In the genomic region with DNA sequence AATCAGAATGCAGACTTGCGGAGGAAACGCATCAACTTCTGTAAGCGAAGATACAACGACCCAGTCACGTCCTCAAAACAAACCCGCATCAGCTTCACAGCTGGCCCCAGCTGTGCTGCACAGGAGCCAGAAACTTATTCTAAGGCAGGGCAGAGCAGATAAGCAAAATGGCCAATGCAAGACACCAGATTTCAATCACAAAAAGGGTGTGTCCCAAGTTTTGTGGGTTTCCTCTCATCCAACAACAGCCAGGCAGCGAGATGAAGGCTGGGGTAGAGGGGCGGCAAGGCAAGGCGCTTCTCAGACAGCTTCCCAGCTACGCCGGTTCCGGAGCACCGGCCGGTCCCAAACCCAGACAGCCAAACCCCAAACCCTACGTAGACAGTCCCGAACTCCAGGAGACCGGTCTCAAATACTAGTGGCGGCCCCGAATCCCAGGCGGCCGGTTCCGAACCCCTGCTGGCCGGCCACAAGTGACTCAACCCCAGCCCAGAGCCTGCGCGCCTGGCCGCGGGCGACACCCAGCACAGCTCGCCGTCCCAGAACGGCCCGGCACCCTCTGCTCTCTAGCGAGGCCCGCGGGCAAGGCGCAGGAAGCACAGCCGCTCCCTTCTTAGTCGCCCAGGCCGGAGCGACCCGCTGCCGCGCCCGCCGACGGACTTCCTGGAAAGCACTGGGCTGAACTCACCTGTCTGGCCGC, we compare ENCODE assay signal across 8 mouse cellular contexts. TPM values are rescaled to one million over a fixed set of nuclear protein-coding genes. Genes with fewer than 3 reads are reported as not detected.
DNase-seq lines count a peak whose midpoint lies in the region; ATAC-seq and TF ChIP-seq lines count a peak whose summit lies in the region.

No protein-coding gene starts in this region.

- under 1% methylated on average over 47 of the region's 47 CpGs for WGBS in thymus, adult 2 months
- 0% methylated on average over 47 of the region's 47 CpGs for WGBS in embryonic facial prominence, embryonic 11.5 days
- under 1% methylated on average over 47 of the region's 47 CpGs for WGBS in heart, postnatal 0 days
- WGBS in stomach, postnatal 0 days = under 1% methylated on average over 47 of the region's 47 CpGs

- H3K4me2 ChIP-seq in embryonic facial prominence, embryonic 11.5 days (ENCODE audit: low read depth, low read length) = peak overlapping the region; percentile 81
- H3K4me2 ChIP-seq in heart, postnatal 0 days (ENCODE audit: low read depth, low read length) = peak overlapping the region; percentile 68
- H3K4me2 ChIP-seq in stomach, postnatal 0 days (replicated peaks; ENCODE audit: low read depth) = peak overlapping the region; percentile 67

- no peaks in the 10 kb centered on the region for H3K9me3 ChIP-seq in embryonic facial prominence, embryonic 11.5 days (replicated peaks; ENCODE audit: control insufficient read depth, low read length)
- H3K9me3 ChIP-seq in heart, postnatal 0 days (replicated peaks; ENCODE audit: control insufficient read depth, low read length) = no peaks in the 10 kb centered on the region
- H3K9me3 ChIP-seq in megakaryocyte, embryonic 14.5 days = no peaks in the 10 kb centered on the region
- H3K9me3 ChIP-seq in stomach, postnatal 0 days (ENCODE audit: control insufficient read depth, low read length) = no peaks in the 10 kb centered on the region

- peak; percentile 95 for ATAC-seq in embryonic facial prominence, embryonic 11.5 days (replicated peaks; ENCODE audit: insufficient number of reproducible peaks, low FRiP score, low TSS enrichment, low read depth)
- ATAC-seq in heart, postnatal 0 days (ENCODE audit: insufficient read depth, low read depth) = peak; percentile 82
- peak; percentile 91 for ATAC-seq in stomach, postnatal 0 days (ENCODE audit: low FRiP score, low TSS enrichment)

- no peak for TF ChIP-seq POLR2A in thymus, adult 2 months (IDR thresholded peaks at IDR 0.05; ENCODE audit: control insufficient read depth, extremely low read depth, insufficient read depth, low read length, poor library complexity)

- H3K4me3 ChIP-seq in thymus, adult 2 months (ENCODE audit: control insufficient read depth, insufficient read depth, low read length) = peak overlapping the region; percentile 82
- H3K4me3 ChIP-seq in embryonic facial prominence, embryonic 11.5 days (ENCODE audit: low read depth, low read length) = peak overlapping the region; percentile 87
- peak overlapping the region; percentile 90 for H3K4me3 ChIP-seq in heart, postnatal 0 days (ENCODE audit: low read depth, low read length)
- peak overlapping the region; percentile 96 for H3K4me3 ChIP-seq in megakaryocyte, embryonic 14.5 days (replicated peaks)
- H3K4me3 ChIP-seq in stomach, postnatal 0 days (ENCODE audit: low read depth, low read length) = peak overlapping the region; percentile 86

- H3K4me1 ChIP-seq in thymus, adult 2 months (replicated peaks; ENCODE audit: control insufficient read depth, insufficient read depth, low read length) = peaks cover 3% of the 10 kb centered on the region; the same call in 1 of the 2 replicates
- H3K4me1 ChIP-seq in embryonic facial prominence, embryonic 11.5 days (ENCODE audit: control insufficient read depth, insufficient read depth, low read length) = no peaks in the 10 kb centered on the region
- H3K4me1 ChIP-seq in heart, postnatal 0 days (ENCODE audit: control insufficient read depth, insufficient read depth) = peaks cover 10% of the 10 kb centered on the region
- peaks cover 66% of the 10 kb centered on the region for H3K4me1 ChIP-seq in megakaryocyte, embryonic 14.5 days
- peaks cover 3% of the 10 kb centered on the region; the same call in 1 of the 2 replicates for H3K4me1 ChIP-seq in stomach, postnatal 0 days (replicated peaks; ENCODE audit: control insufficient read depth, insufficient read depth)

- DNase-seq in thymus, adult 2 months = no peak
- DNase-seq in thymus, postnatal 36 days = no peak
- DNase-seq in embryonic facial prominence, embryonic 11.5 days (ENCODE audit: low spot score) = peak; percentile 39
- no peak for DNase-seq in heart, postnatal 0 days (ENCODE audit: low spot score)
- peak; percentile 44 to 49 for DNase-seq in kidney, postnatal 36 days
- no peak for DNase-seq in stomach, postnatal 0 days (ENCODE audit: low spot score)
- DNase-seq in Muller cell, postnatal 12 days (ENCODE audit: inconsistent ontology term) = no peak

- H3K27me3 ChIP-seq in thymus, adult 2 months (ENCODE audit: control insufficient read depth, insufficient read depth, low read length) = no peaks in the 10 kb centered on the region
- H3K27me3 ChIP-seq in embryonic facial prominence, embryonic 11.5 days (ENCODE audit: control insufficient read depth, insufficient read depth, low read length) = no peaks in the 10 kb centered on the region
- H3K27me3 ChIP-seq in heart, postnatal 0 days (ENCODE audit: control insufficient read depth, insufficient read depth, low read length) = no peaks in the 10 kb centered on the region
- peaks cover 3% of the 10 kb centered on the region for H3K27me3 ChIP-seq in megakaryocyte, embryonic 14.5 days (replicated peaks)
- no peaks in the 10 kb centered on the region for H3K27me3 ChIP-seq in stomach, postnatal 0 days (ENCODE audit: control insufficient read depth, insufficient read depth, low read length)

- no peak overlapping the region for H3K27ac ChIP-seq in thymus, adult 2 months (ENCODE audit: control insufficient read depth, insufficient read depth, low read length)
- H3K27ac ChIP-seq in embryonic facial prominence, embryonic 11.5 days (replicated peaks; ENCODE audit: low read depth, low read length) = peak overlapping the region; percentile 72
- H3K27ac ChIP-seq in heart, postnatal 0 days (ENCODE audit: low read depth) = peak overlapping the region; percentile 92
- H3K27ac ChIP-seq in stomach, postnatal 0 days (replicated peaks) = peak overlapping the region; percentile 97

- H3K9ac ChIP-seq in embryonic facial prominence, embryonic 11.5 days (replicated peaks; ENCODE audit: low read length) = peak overlapping the region; percentile 82
- peak overlapping the region; percentile 88 for H3K9ac ChIP-seq in heart, postnatal 0 days (replicated peaks; ENCODE audit: low read depth, low read length)
- H3K9ac ChIP-seq in stomach, postnatal 0 days (ENCODE audit: low read length) = peak overlapping the region; percentile 90

- H3K36me3 ChIP-seq in thymus, adult 2 months (ENCODE audit: control insufficient read depth, insufficient read depth, low read length) = no peaks in the 10 kb centered on the region
- H3K36me3 ChIP-seq in embryonic facial prominence, embryonic 11.5 days (replicated peaks; ENCODE audit: control insufficient read depth, insufficient read depth, low read depth, low read length) = no peaks in the 10 kb centered on the region
- no peaks in the 10 kb centered on the region for H3K36me3 ChIP-seq in heart, postnatal 0 days (replicated peaks; ENCODE audit: control insufficient read depth, insufficient read depth, low read length)
- H3K36me3 ChIP-seq in megakaryocyte, embryonic 14.5 days (replicated peaks; ENCODE audit: low read length) = peaks cover 16% of the 10 kb centered on the region
- no peaks in the 10 kb centered on the region for H3K36me3 ChIP-seq in stomach, postnatal 0 days (ENCODE audit: control insufficient read depth, insufficient read depth, low read length)

- no peak for TF ChIP-seq EP300 in heart, postnatal 0 days (IDR thresholded peaks at IDR 0.05; ENCODE audit: low read depth)
- TF ChIP-seq EP300 in stomach, postnatal 0 days (optimal IDR thresholded peaks at IDR 0.05) = no peak

- no peak; the same call in 1 of the 2 replicates for TF ChIP-seq CTCF in thymus, adult 2 months (IDR thresholded peaks at IDR 0.05; ENCODE audit: borderline replicate concordance, control insufficient read depth, extremely low read depth, insufficient read depth, low read length, poor library complexity)
- no peak for TF ChIP-seq CTCF in heart, postnatal 0 days (IDR thresholded peaks at IDR 0.05; ENCODE audit: low read depth)
- TF ChIP-seq CTCF in stomach, postnatal 0 days (IDR thresholded peaks at IDR 0.05; ENCODE audit: low read depth) = peak; percentile 25

RNA-seq across cellular contexts. Expression of a gene that starts 0.5 kb away (rescaled TPM):
- polyA plus RNA-seq in thymus, adult 2 months (2012; rRNA removed) = 30.6 and 32.0 TPM in 2 replicates
- 106 and 117 TPM in 2 replicates for polyA plus RNA-seq in embryonic facial prominence, embryonic 11.5 days (2014; fragmentation: Nextera tagmentation; extraction: Ambion mirVana)
- total RNA-seq in heart, postnatal 0 days (2014; rRNA removed; ENCODE audit: low replicate concordance) = 40.8 and 58.0 TPM in 2 replicates
- polyA plus RNA-seq in heart, postnatal 0 days (2015; fragmentation: Nextera tagmentation; extraction: Ambion mirVana) = 58.1 and 64.9 TPM in 2 replicates
- polyA plus RNA-seq in megakaryocyte, embryonic 14.5 days (2012; ENCODE audit: insufficient read depth, low replicate concordance) = 3.0 and 11.0 TPM in 2 replicates
- polyA plus RNA-seq in stomach, postnatal 0 days (2015; fragmentation: Nextera tagmentation; extraction: Ambion mirVana) = 109 and 111 TPM in 2 replicates

RNA-seq across cellular contexts. Expression of a gene that starts 52.2 kb away (rescaled TPM):
- 0.20 and 0.26 TPM in 2 replicates for polyA plus RNA-seq in thymus, adult 2 months (2012; rRNA removed)
- 36.2 and 38.2 TPM in 2 replicates for polyA plus RNA-seq in embryonic facial prominence, embryonic 11.5 days (2014; fragmentation: Nextera tagmentation; extraction: Ambion mirVana)
- total RNA-seq in heart, postnatal 0 days (2014; rRNA removed; ENCODE audit: low replicate concordance) = 2.2 and 3.5 TPM in 2 replicates
- 4.3 and 4.7 TPM in 2 replicates for polyA plus RNA-seq in heart, postnatal 0 days (2015; fragmentation: Nextera tagmentation; extraction: Ambion mirVana)
- not detected in 2 replicates for polyA plus RNA-seq in megakaryocyte, embryonic 14.5 days (2012; ENCODE audit: insufficient read depth, low replicate concordance)
- polyA plus RNA-seq in stomach, postnatal 0 days (2015; fragmentation: Nextera tagmentation; extraction: Ambion mirVana) = 11.3 and 11.9 TPM in 2 replicates

Comparison
In these comparisons a context has a peak if more than half of its experiments do, and no peak if none do; other contexts are left out.
1. DNase-seq: peak in embryonic facial prominence, embryonic 11.5 days (single experiment) and kidney, postnatal 36 days (2 of 2); none in thymus, adult 2 months (single experiment), thymus, postnatal 36 days (0 of 2), heart, postnatal 0 days (single experiment), stomach, postnatal 0 days (single experiment) and Muller cell, postnatal 12 days (single experiment).
2. Peak in every context shown above with its lines, with median percentiles within 50 percentile points of each other: H3K4me3 ChIP-seq, ATAC-seq, H3K4me2 ChIP-seq and H3K9ac ChIP-seq.